Mouse (Mus musculus) erythroblast, embryonic 14.5 days (primary cell): ENCODE data around the gene Slc38a2.

Experiments
- GATA1 ChIP-seq: IDR thresholded peaks from 2 replicates; pipeline ENCODE4 v1.6.1; 2012; ENCODE audit warnings: low read length, inconsistent platforms, mixed read lengths
- TAL1 ChIP-seq: IDR thresholded peaks from 3 replicates; pipeline ENCODE4 v1.6.1; 2012; ENCODE audit warnings: low read length, inconsistent platforms, mixed read lengths

DNA sequence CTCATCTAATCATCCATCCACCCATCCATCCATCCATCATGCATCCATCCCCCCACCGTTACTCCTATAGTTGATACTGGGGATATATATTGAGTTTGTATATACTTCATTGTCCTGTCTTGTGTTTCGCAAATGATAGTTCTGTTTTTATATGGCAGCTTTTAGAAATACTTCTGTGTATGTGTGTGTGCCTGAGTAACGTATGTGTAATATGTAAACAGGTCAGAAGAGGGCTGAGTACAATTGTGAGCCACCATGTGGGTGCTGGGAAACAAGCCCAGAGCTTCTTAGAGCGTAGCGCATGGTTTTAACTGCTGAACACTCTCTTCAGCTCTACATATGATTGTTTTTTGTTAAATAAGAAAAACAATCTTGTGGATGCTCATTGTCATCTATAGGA, 12.8 kb upstream of the Slc38a2 start:
- TF ChIP-seq GATA1 (no peak), TAL1 (no peak)
